ENCODE assay signal across 7 mouse cellular contexts in genomic region chr5:111200915-111201610, GRCm38 (mm10).
DNase-seq lines count a peak whose midpoint lies in the region; ATAC-seq and TF ChIP-seq lines count a peak whose summit lies in the region.

No protein-coding gene starts in this region.

- no peak for TF ChIP-seq POLR2A in embryonic fibroblast, embryonic 13.5 days (IDR thresholded peaks at IDR 0.05; ENCODE audit: low read depth, low read length)

- no peaks in the 10 kb centered on the region for H3K9me3 ChIP-seq in hindbrain, embryonic 14.5 days (ENCODE audit: control insufficient read depth, low read length)
- no peaks in the 10 kb centered on the region for H3K9me3 ChIP-seq in limb, embryonic 11.5 days (ENCODE audit: control insufficient read depth, low read length)

- peak overlapping the region; percentile 3; the same call in 1 of the 2 replicates for H3K27ac ChIP-seq in embryonic fibroblast, embryonic 13.5 days (ENCODE audit: insufficient read depth, low read length)
- peak overlapping the region; percentile 40 for H3K27ac ChIP-seq in hindbrain, embryonic 14.5 days
- H3K27ac ChIP-seq in limb, embryonic 11.5 days (replicated peaks; ENCODE audit: low read depth, low read length), result 0 out of 2 replicates have a peak overlapping the region, but pooled peaks have one; percentile 33

- peaks cover 24% of the 10 kb centered on the region for H3K4me1 ChIP-seq in embryonic fibroblast, embryonic 13.5 days (ENCODE audit: control insufficient read depth, insufficient read depth, low read length)
- peaks cover 68% of the 10 kb centered on the region for H3K4me1 ChIP-seq in hindbrain, embryonic 14.5 days (replicated peaks; ENCODE audit: control insufficient read depth, insufficient read depth, low read length)
- peaks cover 16% of the 10 kb centered on the region for H3K4me1 ChIP-seq in limb, embryonic 11.5 days (ENCODE audit: control insufficient read depth, insufficient read depth, low read length)

- H3K4me2 ChIP-seq in hindbrain, embryonic 14.5 days (replicated peaks), result no peak overlapping the region
- H3K4me2 ChIP-seq in limb, embryonic 11.5 days (ENCODE audit: low read depth, severe bottlenecking), result no peak overlapping the region

- H3K36me3 ChIP-seq in hindbrain, embryonic 14.5 days (replicated peaks; ENCODE audit: control insufficient read depth, insufficient read depth), result no peaks in the 10 kb centered on the region
- H3K36me3 ChIP-seq in limb, embryonic 11.5 days (ENCODE audit: control insufficient read depth, insufficient read depth, low read length), result no peaks in the 10 kb centered on the region

- DNase-seq in Muller cell, postnatal 12 days (ENCODE audit: inconsistent ontology term), result peak; percentile 93
- DNase-seq in adrenal gland, postnatal 10 days, result peak; percentile 85
- peak; percentile 64 for DNase-seq in hindbrain, embryonic 14.5 days (ENCODE audit: low spot score)
- no peak for DNase-seq in limb, embryonic 11.5 days (ENCODE audit: low spot score)
- peak; percentile 58 for DNase-seq in retina, embryonic 14.5 days (ENCODE audit: low spot score)
- no peak for DNase-seq in spleen, adult 18-20 months

- WGBS in hindbrain, embryonic 14.5 days, result 26% methylated on average over 16 of the region's 16 CpGs
- WGBS in limb, embryonic 11.5 days, result 37% methylated on average over 16 of the region's 16 CpGs

- no peak for TF ChIP-seq CTCF in embryonic fibroblast, embryonic 13.5 days (IDR thresholded peaks at IDR 0.05; ENCODE audit: borderline replicate concordance, insufficient read depth, low read length)

- ATAC-seq in hindbrain, embryonic 14.5 days (ENCODE audit: low FRiP score), result peak; percentile 77
- no peak for ATAC-seq in limb, embryonic 11.5 days (ENCODE audit: insufficient number of reproducible peaks, low FRiP score, low TSS enrichment, low read depth)

- no peak overlapping the region for H3K9ac ChIP-seq in hindbrain, embryonic 14.5 days
- H3K9ac ChIP-seq in limb, embryonic 11.5 days (ENCODE audit: low read length), result no peak overlapping the region

- H3K4me3 ChIP-seq in embryonic fibroblast, embryonic 13.5 days (ENCODE audit: insufficient read depth, low read length), result no peak overlapping the region
- no peak overlapping the region for H3K4me3 ChIP-seq in hindbrain, embryonic 14.5 days (replicated peaks; ENCODE audit: low read length)
- no peak overlapping the region for H3K4me3 ChIP-seq in limb, embryonic 11.5 days (ENCODE audit: low read depth, low read length)

- H3K27me3 ChIP-seq in hindbrain, embryonic 14.5 days (ENCODE audit: control insufficient read depth, insufficient read depth, low read length), result no peaks in the 10 kb centered on the region
- no peaks in the 10 kb centered on the region for H3K27me3 ChIP-seq in limb, embryonic 11.5 days (ENCODE audit: control insufficient read depth, insufficient read depth, low read length)

Comparison
In these comparisons a context has a peak if more than half of its experiments do, and no peak if none do; other contexts are left out.
1. DNase-seq: peak in Muller cell, postnatal 12 days (single experiment), adrenal gland, postnatal 10 days (single experiment), hindbrain, embryonic 14.5 days (single experiment) and retina, embryonic 14.5 days (single experiment); none in limb, embryonic 11.5 days (single experiment) and spleen, adult 18-20 months (0 of 2).
2. Peak in every context shown above with its lines, with median percentiles within 50 percentile points of each other: H3K27ac ChIP-seq.